Mouse (Mus musculus) cerebellum, adult 8-10 months (tissue): ENCODE measurements around the gene Htra3.

Experiments
- DNase-seq: peaks from one replicate; pipeline ENCODE4 v3.0.0; 2022

Gene Htra3

DNA sequence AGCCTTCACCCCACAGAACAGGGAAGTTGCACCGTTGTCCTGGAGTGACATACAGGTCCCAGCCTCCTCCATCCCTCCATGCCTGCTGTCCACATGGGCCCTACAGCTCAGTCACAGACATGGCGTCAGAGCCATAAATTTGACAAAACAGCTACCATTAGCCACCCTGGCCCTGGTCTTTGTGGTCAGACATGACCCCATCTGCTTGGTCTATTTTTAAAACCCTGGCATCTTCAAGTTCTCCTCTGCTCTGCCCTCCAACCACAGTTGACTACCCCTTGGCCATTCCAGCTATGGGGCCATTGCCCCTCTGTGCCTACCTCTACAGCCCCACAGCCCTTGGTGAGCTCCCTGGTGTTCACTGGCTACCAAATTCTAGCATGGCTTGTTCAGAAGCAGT is 69.6 kb downstream of the Htra3 start:
- DNase-seq = no peak

DNA sequence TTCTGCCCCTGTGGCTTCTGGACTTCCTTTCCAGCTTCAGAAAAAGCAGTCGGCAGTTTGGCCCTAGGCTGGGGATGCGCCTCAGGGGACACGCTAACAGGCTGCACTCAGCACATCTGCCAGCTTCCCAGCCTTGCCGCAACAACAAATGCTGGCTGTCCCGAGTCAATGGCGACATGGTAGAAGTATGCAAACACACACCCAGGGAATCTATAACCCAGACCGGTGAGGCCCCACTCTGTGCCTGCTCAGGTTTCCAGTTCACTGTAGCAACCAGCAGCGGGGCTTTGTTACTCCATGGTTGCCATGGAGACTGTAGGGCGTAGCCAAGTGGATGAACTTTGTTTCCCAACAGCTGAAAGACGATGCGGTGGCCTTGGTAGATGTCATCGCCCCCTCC is 70.2 kb downstream of the Htra3 start:
- DNase-seq = no peak

DNA sequence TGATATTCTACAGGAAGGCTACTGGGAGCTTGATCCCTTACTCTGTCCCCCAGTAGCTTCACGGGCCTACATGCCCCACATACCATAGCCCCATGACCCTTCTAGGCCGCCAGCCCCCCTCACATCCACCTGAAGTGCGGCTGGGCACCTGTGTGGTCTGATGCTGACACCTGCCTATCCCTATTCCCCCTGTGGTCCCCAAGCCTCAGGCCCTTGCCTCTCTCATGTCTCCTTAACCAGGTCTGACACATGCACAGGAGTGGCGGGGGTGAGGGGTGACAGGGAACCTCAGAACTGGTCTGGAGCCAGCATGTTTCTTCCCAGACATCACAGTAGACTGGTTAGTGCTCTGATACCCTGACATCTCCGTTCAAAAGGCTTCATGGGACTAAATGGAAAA is 71.0 kb downstream of the Htra3 start:
- no peak for DNase-seq

DNA sequence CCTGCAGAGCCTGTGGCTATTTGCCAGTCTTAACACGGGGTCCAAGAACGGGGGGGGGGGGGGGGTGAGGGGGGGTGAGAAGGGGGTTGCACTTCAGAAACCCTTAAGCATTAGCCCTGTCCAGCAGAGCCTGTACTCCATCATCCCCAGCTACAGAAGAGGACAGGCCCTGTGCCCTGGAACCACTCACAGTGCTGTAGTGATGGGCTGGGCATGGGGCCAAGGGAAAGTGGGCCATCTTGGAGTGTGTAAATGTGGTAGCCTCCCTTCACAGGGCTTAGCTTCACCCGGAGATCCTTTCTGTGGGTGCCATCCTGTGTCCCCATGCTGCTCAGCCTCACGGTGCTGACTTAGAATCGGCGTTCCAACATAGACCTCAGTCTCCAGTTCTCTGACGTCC is 71.8 kb downstream of the Htra3 start:
- peak; percentile 13 for DNase-seq

DNA sequence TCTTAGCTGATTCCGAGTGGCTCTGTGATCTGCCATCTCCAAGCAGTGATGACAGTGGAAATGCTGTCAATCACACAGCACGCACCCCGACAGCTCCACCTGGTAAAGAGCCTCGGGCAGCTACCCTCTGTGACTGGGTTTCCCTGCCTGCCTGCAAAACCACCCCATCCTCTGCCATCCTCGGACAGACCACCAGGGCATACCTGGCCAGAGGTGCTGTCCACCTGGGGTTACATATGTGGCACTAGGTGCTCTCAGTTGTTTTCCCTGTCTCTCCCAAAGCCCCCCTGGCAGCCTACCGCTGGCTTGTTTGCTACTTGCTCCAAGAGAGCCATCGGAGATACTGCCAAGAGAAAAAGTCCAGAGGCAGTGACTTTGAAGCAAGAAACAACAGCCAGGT is 72.8 kb downstream of the Htra3 start:
- no peak for DNase-seq

DNA sequence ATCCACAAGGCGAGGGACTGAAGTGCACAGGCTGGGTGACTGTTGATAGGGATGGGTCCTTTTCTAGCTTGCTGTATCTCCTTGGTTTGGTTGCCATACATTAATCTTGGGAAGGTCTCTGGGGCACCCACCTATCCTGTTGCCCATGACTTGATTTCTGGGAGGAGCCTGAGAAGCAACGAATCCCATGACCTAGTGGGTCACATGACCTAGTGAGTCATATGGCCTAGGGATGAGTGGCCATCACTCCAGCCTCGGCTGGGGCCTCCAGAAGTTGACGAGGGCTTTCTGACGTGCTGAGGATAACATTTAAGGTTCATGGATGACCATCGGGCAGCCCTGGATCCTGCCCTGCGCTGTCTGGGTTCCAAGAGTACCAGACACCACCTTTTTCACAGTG is 74.2 kb downstream of the Htra3 start:
- no peak for DNase-seq
